Mouse (Mus musculus) adrenal gland, postnatal 14 days (tissue): ENCODE results near the gene Ten1. TPM values are rescaled to one million over a fixed set of nuclear protein-coding genes. Genes with fewer than 3 reads are reported as not detected.

Experiments
- DNase-seq: peaks from one replicate; pipeline ENCODE4 v3.0.0; 2021; ENCODE audit warnings: mixed read lengths
- total RNA-seq: library from RNA; stranded (reverse); gene quantifications from 2 replicates; pipeline ENCODE4 v1.2.3, GENCODE M21; 2021

Ten1 gene
- total RNA-seq, 1 experiment from 2014 or later: 16.7 TPM

DNA sequence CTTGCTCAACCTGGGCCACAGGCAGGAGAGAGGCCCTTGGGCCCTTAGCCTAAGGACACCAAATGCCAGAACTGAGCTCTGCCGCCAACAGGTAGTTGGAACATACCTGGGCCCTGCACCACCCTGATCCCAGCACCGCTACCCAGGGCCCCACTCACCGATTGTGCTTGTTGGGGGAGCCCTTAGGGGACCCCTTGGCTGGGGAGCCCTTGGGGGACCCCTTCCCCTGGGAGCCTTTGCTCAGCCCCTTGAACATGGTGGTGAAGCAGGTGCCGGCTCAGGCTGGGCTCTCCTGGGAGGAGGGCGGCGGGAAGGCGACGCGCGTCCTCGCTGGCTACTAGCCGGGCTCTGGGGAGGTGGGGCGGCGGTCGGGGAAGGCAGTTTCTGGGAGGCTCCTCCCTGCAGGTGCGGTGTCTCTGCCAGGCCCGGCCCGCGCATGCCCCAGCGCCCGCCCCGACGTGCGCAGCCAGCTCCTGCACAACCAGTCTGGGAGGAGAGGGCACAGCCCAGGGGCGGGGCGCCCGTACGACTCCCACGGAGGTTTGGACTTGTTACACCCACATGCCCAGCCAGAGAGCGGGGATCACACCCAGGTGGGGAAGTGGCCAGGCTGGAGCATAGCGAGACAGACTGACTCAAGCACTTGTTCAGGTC is 39.2 kb downstream of the Ten1 start, which contains the start of gene Evpl:
Gene Evpl, minus strand, starts transcription at position 336 of the 654 bp plus-strand sequence.
- DNase-seq: peak; percentile 74

DNA sequence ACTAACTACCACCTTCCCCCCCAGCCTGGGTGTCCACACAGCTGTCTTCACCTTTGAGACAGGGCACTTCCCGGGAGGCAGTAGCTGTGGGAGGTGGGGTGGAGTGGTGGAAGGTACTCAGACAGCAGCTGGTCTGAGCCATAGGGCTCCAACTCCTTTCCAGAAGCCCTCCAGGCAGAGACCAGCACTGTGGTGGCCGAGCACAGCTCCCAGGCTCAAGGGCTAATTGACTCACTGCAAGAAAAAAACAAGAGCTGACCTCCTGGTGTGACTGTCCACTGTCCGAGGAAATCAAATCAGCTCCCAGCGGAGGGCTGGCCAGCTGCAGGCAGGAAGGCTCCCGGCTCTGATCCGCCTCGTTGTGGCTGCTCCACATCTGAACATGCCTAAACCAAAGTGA is 41.1 kb downstream of the Ten1 start:
- no peak for DNase-seq

DNA sequence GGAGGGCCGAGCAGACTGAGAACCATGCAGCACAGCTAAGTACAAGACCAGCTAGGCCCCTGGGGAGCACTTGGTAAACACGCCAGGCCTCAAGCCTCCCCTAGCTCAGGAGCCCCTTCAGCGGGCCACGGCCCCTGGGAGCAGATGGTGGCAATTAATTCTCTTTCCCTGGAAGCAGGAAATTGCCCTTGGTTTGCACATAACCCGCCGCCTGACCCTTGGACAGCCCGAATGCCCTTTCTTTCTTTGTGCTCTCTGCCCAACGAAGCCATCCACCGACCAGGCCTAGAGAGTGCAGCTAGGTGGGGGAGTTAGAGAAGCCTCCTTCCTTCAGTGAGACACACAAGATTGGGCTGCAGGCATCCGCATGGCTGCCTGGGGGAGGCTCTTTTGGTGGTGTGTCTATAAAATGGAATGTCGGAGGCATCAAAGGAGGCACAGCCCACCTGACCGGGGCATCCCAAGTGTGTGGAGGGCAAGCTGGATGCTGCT is 43.1 kb downstream of the Ten1 start:
- no peak for DNase-seq

DNA sequence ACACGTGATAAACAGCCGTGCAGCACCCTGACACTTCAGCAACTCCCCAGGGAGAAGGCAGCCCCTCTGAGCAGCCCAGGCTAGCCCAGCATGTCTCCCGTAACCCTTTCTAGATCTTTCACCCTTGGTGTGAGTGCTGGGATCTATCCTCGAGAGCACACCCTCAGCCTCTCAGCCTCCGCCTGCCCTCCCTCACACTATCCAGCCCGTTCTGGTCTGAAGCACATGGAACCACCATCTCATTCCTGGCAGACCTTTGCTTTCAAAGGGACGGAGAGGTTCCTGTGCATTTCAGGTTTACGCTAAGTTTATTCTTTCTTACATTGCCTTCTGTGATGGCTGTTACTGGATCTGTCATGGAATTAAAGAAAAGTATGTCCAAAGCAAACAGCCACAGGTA is 45.9 kb downstream of the Ten1 start:
- no peak for DNase-seq

DNA sequence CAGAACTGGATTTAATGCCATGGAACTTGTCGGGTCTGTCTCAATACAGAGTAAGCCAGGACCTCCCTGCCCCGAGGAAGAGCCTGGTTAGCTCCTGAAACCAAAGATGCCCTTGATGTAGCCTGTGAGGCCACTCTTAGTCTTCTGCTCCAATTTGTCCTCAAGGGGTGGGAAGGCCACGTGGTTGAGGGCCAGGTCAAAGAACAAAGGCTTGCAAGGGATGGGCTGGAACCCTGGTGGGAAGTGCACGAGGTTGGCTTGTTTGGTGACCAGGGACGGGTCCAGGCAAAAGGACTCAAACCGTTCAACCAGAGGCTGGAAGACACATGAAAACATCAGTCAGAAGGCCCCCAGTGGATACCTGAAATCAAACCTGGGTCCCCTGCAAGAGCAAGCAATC is 47.0 kb downstream of the Ten1 start:
- DNase-seq: no peak

DNA sequence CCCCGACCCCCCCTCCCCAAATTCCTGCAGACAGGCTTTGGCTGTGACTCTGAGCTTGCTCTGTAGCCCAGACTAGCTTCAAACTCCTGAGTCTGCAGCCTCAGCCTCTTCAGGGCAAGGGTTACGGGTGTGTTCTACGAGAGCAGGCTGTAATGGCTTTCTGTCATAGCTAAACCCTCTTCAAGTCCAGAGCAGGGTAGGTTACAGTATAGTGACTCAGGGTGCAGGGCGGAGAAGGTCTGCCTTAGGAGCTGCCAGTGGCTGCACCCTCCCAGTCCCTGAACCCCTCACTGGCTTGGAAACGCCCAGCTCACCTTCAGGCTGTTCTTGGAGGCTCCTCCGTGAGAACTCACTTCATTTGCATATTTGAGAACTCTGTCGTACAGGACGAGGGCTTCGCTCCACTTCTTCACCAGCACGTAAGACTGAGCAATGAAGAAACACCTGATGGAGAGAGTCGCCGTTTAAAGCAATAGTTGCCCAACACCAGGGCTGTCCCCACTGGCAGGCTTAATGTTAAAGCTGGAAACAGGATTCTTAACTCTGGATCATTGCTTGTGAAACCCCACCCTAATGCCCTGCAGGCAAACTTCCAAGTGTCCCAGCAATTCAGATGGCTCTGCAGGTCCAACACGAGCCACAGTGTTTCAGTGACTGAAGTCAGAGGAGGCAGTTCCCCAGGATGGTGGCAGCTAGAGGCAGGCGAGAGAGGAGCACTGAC is 49.0 kb downstream of the Ten1 start:
- DNase-seq: no peak

DNA sequence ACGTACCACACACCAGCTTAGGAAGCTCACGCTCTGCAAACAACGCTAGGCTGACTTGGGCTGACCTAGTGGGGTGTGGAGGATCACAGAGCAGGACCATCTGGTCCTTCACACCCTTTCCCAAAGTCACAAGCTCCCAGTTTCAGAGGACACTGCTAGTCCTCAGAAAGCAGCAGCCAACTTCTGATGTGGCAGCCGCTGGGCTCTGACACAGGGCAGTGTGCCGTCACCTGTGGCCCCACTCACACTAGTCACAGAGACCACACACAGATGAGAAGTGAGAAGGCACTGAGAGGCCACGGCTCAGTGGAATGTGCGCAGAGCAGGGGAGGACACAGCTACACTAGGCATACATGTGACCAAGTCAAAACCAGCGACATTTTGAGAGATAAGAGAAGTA is 52.2 kb downstream of the Ten1 start:
- no peak for DNase-seq

DNA sequence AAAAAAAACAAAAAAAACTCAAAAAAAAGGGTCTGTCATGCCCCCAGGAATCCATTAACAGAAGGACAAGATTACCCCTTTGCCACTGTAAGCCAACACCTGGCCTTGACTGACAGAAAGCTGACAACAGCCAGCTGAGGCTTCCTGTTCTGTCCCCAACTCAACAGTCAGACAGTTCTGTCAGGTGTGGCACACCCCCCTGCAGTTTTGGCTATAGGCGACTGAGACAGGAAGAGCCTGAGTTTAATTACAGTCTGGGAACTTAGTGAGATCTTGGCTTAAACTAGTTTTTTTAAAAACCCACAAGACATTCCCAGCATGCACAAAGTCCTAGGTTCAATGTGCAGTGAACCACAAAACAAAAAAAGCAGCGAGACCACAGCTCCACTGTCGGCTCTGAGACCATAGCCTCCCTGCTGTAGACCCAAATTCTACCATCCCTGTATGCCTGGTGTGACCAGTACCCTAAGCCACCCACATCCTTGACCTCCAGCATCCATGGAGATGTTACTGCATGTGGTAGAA is 54.5 kb downstream of the Ten1 start:
- DNase-seq: no peak

DNA sequence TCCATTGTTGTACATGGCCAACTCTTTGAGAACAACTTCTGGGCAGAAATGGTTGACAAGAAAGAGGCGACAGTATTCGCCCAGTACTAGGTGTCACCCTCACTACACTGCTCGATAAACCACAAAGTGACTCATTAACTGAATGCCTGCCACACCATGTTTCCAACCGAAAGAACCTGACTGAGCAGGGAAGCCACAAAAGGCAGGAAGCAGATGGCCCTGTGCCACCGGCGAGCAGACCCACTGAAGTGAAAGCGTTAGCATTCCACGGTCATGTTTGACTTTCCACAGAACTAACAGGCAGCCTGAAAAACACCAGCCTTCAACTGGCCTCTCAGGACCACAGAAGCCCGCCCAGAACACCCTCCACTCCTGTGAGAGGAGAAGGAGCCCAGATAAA is 56.0 kb downstream of the Ten1 start:
- DNase-seq: no peak

DNA sequence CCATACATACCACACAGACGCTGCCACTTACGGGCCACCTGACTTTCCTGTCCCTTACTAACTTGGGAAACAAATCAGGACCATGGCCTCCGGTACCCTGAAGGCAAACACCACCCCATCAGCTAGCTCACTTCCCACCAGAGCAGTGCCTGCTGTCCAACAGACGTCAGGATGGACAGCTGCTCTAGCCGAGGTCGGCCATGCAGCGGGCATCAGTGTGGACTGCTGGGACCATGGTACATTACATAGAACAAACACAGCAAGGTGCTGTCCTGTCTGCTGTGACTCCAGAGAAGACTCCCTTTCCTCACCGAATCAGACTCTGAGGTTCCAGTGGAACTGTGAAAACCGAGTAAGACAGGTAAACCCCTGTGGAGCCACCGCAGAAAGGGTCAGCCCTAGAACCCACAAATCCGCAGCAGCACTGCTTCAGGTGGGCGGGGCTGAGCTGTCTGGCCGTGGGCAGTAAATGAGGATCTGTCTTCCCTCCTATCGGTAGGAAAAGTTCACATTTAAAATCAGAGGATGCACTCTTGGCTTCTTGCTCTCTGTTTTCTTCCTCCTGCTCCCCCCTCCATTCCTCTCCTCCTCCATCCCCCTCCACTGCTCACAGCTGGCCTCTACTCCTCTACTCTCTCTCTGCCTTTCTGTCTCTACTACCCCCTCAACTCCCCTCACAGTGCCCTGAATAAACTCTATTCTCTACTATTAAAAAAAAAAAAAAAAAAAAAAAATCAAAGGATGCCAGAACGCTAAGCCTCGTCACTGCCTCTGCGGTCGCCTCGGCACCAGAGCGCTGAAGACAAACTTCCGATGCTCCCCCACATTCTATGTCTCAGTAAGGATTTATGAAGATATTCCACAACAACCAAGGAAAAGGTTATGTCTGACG is 56.7 kb downstream of the Ten1 start:
- DNase-seq: no peak

DNA sequence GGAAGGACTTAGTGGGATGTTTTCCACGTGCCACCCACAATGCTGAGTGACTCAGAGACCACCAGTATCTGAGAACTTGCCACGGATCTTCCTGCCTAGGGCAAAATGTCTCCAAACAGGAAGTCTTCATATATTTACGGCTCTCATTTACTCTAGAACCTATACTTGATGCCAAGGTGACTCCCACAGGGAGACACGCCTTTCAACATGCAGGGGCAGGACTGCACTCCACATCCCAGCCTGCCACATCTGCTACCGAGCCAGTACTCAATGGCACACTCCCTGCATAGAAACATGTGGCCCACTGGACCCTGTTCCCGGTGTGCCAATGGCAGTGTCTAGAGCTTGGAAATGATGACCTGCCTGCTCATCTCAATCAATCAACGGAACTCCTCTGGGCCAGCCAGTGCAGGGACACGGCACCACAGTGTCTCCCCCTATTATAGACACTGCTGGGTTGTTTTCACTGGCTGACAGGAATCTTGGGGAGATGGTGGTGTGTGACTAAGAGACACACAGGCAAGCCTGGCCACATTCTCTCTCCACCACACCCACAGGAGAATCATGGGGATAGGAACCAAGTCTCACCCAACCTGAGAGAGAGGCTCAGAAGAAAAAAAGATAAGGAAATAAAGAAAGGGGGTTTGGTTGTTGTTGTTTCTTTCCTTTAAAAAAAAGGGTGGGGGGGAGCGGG is 57.5 kb downstream of the Ten1 start:
- DNase-seq: no peak

DNA sequence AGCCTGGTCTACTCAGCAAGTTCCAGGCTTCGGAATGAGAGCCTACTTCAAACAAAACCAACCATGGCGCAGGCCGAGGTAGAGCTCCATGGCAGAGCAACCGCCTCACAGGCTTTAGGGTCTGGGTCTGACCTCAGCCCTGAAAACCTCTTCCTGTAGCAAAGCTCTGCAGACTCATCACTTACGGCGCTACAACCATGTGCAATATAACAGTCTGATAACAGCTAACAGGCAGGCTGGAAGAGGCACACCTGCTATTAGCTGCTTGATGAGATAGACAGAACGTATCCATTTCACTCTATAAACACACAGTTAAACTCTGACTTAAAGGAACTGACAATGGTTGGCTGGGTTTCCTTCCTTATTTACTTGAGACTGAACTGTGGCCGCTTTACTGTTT is 60.8 kb downstream of the Ten1 start:
- no peak for DNase-seq

DNA sequence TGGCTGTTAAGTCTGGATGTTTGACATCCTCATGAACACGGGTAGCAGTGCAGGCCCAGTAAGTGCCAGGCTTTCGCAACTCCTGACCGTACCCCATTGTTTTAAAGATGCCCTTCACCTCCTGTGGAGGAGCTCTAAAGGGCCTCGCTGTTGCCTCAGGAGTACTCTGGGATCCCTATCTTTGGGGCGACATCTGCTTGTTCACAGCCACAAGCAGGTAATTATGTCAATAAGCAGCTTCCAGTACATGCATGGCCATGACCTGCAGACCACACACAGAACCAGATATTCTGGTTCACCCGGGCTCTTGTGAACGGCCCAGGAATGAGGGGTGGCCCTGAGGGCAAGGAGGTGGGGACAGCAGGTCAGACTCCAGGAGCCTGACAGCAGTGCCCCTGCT is 61.6 kb downstream of the Ten1 start:
- no peak for DNase-seq

Other genes with a start within 250 kb of the Ten1 start
- 3.6 and 4.4 TPM in 2 replicates for gene Itgb4, start 224.1 kb upstream of the Ten1 start, total RNA-seq
- 41.5 and 51.9 TPM in 2 replicates for gene Galk1, start 186.1 kb upstream of the Ten1 start, total RNA-seq
- 340 and 347 TPM in 2 replicates for gene H3f3b, start 170.9 kb upstream of the Ten1 start, total RNA-seq
- 20.6 and 24.4 TPM in 2 replicates for gene Unk, start 168.5 kb upstream of the Ten1 start, total RNA-seq
- gene Unc13d, start 120.9 kb upstream of the Ten1 start, total RNA-seq: 0.74 and 4.0 TPM in 2 replicates
- 121 and 127 TPM in 2 replicates for gene Wbp2, start 111.9 kb upstream of the Ten1 start, total RNA-seq
- gene Trim47, start 71.6 kb upstream of the Ten1 start, total RNA-seq: 19.9 and 23.6 TPM in 2 replicates
- gene Trim65, start 67.7 kb upstream of the Ten1 start, total RNA-seq: 8.6 and 10.2 TPM in 2 replicates
- gene Mrpl38, start 60.0 kb upstream of the Ten1 start, total RNA-seq: 90.7 and 95.0 TPM in 2 replicates
- gene Fbf1, start 30.7 kb upstream of the Ten1 start, total RNA-seq: 28.1 and 31.0 TPM in 2 replicates
- 150 and 199 TPM in 2 replicates for gene Acox1, start 190 bp downstream of the Ten1 start, total RNA-seq
- 1.3 and 1.7 TPM in 2 replicates for gene Evpl, start 39.2 kb downstream of the Ten1 start, total RNA-seq
- gene Srp68, start 75.4 kb downstream of the Ten1 start, total RNA-seq: 63.1 and 70.4 TPM in 2 replicates
- not detected in 2 replicates for gene Galr2, start 82.1 kb downstream of the Ten1 start, total RNA-seq
- gene Exoc7, start 108.4 kb downstream of the Ten1 start, total RNA-seq: 50.5 and 62.8 TPM in 2 replicates
- gene Foxj1, start 136.5 kb downstream of the Ten1 start, total RNA-seq: 0.23 and 0.30 TPM in 2 replicates
- 8.6 and 10.1 TPM in 2 replicates for gene Rnf157, start 214.2 kb downstream of the Ten1 start, total RNA-seq
- 36.4 and 38.8 TPM in 2 replicates for gene Ubald2, start 235.2 kb downstream of the Ten1 start, total RNA-seq